Mouse (Mus musculus): ENCODE results near the gene Nav2. TPM values are rescaled to one million over a fixed set of nuclear protein-coding genes. Genes with fewer than 3 reads are reported as not detected.

The Nav2 gene
- total RNA-seq, 2 experiments from 2014 or later: 71.1 to 81.0 TPM

GRCm38 (mm10) chr7:49420139-49420802 lies 511.8 kb downstream of the Nav2 start:
- DNase-seq (ENCODE audit: low spot score in 2 of 2): peak in 1 of 2 experiments; percentile 3

GRCm38 (mm10) chr7:49421261-49421660 lies 512.7 kb downstream of the Nav2 start:
- DNase-seq (ENCODE audit: low spot score in 2 of 2): no peak

DNA sequence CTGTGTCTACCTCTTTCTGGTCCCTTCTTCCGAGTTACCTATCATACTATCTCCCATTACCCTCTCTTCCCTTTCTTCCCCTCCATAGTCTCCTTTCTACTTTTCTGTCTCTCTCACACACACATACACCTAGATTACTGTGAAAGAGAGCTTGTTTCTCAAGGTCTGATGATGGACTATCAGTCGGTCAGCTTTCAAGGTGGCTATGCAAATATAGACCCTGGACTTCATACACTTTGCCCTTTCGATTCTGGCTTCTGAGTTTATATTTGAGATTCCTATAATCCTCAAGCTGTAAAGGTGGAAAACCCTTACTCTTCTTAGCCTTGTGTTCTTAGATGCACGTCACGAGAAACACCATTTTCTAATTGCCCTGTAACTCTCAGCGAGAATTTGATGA lies 515.4 kb downstream of the Nav2 start:
- no peak for DNase-seq (ENCODE audit: low spot score in 2 of 2)

DNA sequence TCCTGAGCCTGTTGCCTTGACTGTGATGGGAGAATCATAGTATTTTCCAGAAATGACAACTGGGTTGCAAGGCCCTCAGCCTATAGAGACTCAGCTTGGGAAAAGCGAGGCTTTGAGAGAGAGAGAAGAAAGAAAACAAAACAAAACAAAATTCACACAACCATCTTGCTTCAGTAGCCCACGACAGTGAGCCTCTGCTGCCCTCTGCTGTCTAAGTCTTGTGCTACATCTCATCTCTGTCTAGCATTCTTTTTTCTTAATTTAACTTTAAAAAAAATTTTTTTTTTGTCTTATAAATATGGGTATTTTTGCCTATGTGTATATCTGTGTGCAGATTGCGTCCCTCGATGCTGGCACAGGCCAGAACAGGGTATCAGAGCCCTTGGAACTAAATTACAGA lies 517.5 kb downstream of the Nav2 start:
- DNase-seq (ENCODE audit: low spot score in 2 of 2): peak; percentile 55 to 64

DNA sequence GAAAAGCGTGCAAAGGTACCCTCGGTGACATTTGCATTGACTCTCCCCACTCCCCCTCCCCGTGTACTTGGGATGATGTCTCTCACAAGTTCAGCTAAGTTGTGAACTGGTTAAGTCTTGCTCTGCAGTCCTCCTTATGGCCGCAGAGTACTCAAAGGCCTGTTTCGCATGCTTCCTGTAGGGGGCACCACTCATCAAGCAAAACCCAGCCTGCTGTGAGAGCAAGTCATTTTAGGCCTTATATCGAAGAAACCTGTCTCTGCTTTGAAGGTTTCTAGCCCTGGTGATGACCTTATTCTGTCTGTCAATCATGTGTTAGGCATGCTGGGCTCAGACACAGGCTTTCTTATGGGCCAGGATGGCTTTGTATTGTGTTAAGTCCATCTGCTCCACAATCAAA lies 519.3 kb downstream of the Nav2 start:
- DNase-seq (ENCODE audit: low spot score in 2 of 2): no peak

DNA sequence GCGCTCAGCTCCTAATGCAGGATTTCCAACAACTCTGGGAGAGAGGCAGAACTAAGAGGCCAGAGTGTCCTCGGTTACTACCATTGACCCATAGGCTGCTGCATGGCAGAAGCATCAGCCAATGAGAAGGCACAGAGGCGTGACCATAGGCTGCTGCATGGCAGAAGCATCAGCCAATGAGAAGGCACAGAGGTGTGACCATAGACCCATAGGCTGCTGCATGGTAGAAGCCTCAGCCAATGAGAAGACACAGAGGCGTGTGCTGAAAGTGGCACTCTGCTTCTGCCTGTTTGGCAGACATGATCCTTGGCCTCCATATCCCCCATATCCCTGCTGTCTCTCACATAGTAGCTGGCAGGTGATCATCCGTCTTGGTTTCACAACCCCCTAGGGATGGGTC lies 520.4 kb downstream of the Nav2 start:
- no peak for DNase-seq (ENCODE audit: low spot score in 2 of 2)

- no peak for DNase-seq (ENCODE audit: low spot score in 2 of 2)
Measured at GRCm38 (mm10) chr7:49430808-49431207, 522.3 kb downstream of the Nav2 start.

DNA sequence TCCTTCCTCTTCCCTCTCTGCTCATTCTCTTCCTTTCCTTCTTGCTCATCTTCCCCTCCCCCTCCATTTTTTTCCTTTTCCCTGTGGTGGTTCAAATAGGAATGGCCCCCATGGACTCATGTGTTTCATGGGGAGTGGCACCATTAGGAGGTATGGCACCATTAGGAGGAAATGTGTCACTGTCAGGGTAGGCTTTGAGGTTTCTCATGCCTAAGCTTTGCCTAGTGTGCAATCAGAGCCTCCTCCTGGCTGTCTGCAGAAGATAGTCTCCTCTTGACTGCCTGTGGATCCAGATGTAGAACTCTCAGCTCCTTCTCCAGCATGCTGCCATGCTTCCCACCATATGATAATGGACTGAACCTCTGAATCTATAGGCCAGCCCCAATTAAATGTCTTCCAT lies 525.4 kb downstream of the Nav2 start:
- no peak for DNase-seq (ENCODE audit: low spot score in 2 of 2)

DNA sequence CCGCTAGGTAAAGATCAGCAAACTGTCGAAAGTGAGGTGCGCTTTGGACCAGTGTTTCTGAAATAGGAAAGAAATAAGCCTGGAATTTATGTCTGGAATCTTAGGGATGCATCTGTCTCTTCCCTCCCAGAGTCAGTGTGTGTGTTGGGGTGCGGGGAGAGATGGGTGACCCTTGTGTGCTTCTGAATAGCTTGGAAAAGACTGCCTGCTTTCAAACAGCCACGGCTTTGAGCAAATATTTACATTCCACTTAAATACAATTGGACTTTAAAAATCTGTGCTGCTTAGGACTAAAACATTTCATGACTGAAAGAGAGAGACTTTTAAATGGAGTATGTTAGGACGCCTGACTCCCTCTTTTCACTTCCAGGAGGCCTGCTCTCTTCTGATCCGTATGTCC lies 528.0 kb downstream of the Nav2 start:
- no peak for DNase-seq (ENCODE audit: low spot score in 2 of 2)

GRCm38 (mm10) chr7:49437901-49438300 lies 529.4 kb downstream of the Nav2 start:
- peak; percentile 59 to 77 for DNase-seq (ENCODE audit: low spot score in 2 of 2)

- no peak for DNase-seq (ENCODE audit: low spot score in 2 of 2)
Measured at GRCm38 (mm10) chr7:49439136-49439535, 530.6 kb downstream of the Nav2 start.

GRCm38 (mm10) chr7:49440333-49440969 lies 531.9 kb downstream of the Nav2 start:
- peak; percentile 71 to 74 for DNase-seq (ENCODE audit: low spot score in 2 of 2)

DNA sequence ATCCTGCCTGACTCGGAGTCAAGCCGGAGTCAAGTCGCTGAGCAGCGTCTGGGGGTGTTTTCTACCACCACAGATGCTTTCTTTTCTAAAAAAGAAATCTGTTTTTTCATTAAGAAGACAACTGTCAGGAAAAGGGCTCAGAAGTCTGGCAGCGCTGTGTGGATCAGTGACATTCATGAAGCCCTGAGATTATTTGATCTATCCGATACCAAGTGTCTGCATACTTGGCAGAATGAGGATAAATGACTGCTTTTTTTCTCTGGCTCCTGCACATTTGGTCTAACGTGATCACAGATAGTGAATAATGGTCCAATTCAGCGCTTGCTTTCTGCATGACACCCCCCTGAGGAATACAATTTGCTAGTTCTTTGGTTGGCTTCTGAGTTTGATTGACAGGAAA lies 533.7 kb downstream of the Nav2 start:
- no peak for DNase-seq (ENCODE audit: low spot score in 2 of 2)

GRCm38 (mm10) chr7:49448580-49448979 lies 540.1 kb downstream of the Nav2 start:
- no peak for DNase-seq (ENCODE audit: low spot score in 2 of 2)

DNA sequence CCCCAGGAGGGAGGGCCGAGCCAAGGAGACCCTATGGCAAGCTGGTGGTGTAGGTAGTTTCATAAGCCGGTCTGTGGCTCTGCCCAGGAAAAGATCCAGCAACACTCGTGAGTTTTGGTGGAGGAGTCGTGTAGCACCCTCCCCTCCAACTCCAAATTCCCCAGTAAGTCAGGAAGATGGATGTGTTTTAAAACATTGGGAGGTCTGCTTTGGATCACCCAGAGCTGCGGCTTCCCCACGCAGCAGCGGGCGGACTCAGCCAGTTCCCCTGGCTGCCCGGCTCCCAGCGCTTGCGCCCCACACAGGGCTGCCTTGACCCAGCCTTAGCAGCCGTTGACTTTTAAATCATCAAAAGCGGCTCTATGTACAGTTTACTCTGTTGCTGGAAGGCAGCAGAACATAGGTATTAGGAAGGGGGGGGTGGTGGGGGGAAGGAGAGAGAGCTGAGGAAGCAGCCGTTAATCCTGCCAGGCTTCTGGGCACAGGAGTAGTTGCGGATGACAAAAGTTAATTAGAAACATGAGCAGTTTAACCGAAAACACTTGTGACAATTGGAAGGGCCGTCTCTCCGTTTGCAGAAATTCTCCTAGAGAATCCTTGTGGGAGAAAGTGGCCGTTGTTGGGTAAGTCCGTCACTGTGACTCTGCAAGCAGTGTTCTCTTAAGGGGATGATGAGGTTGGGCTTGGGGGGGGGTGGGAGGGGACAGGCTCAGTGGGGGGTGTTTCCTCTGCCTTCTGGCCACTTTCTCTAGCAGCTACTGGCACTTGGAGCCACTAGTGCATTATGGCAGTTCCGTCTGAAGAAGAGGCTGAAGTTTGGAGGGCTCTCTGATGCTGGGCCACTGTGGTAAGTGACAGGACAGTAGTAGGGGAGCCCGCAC lies 542.0 kb downstream of the Nav2 start:
- no peak for DNase-seq (ENCODE audit: low spot score in 2 of 2)

DNA sequence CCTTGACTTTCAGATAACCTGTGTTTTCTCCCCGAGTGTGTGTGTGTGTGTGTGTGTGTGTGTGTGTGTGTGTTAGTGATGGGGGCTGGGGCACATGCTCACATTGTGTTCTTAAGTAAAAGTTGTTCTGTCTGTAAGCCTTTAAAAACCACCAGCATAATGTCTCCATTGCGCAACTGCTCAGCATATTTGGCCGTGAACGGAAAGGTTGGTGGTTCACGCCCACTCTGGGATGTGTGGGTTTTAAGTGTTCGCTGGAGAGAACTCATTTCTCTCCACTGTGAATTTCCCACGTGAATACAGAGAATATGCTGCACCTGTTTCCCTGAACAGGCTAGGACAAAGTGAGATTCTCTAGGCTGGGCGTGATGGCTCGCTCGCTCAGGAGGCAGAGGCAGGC lies 542.7 kb downstream of the Nav2 start:
- DNase-seq (ENCODE audit: low spot score in 2 of 2): peak; percentile 61 to 73

GRCm38 (mm10) chr7:49452274-49452673 lies 543.8 kb downstream of the Nav2 start:
- DNase-seq (ENCODE audit: low spot score in 2 of 2): no peak

GRCm38 (mm10) chr7:49454601-49455000 lies 546.1 kb downstream of the Nav2 start:
- DNase-seq (ENCODE audit: low spot score in 2 of 2): no peak

DNA sequence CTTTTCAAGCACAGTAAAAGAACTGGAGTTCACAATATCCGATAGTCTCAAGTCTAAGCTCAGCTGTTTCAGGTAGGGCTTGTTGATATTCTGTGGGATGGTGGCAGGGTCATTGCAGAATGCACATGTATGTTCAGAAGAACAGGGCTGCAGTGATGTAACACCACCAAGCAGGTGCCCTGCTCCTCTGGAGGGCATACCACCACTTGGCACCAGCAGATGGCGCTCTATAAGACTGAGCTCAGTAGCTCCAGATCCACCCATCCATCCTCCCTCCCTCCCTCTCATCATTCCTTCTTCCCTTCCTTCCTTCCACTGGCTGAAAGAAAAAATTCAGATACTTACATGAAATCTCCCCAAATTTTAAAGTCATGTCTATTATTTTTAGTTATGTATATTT lies 547.6 kb downstream of the Nav2 start:
- peak in 1 of 2 experiments; percentile 54 for DNase-seq (ENCODE audit: low spot score in 2 of 2)

DNA sequence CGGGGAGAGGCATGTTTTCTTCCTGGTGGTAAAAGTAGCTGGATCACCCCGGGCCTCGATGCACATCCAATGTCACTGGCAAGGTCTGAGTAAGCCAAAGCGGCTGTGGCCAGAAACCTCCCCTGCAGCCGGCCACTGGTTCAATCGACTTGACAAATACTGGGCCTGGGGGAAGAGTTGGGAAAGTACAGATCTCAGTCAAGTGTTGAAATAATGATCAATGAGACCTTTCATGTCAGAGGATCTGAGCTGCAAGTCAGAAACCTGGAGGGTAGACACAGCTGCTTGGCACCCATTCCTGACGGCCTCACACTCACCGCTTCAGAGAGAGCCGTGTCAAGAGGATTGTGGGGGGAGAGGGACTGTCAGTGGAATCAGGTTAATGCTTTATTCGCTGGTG lies 548.9 kb downstream of the Nav2 start:
- no peak for DNase-seq (ENCODE audit: low spot score in 2 of 2)

- DNase-seq (ENCODE audit: low spot score in 2 of 2): no peak
Measured at GRCm38 (mm10) chr7:49457890-49458289, 549.4 kb downstream of the Nav2 start.

- DNase-seq (ENCODE audit: low spot score in 2 of 2): no peak
Measured at GRCm38 (mm10) chr7:49462328-49462811, 553.9 kb downstream of the Nav2 start.

All from left cerebral cortex, adult 18-20 months (tissue).